Mouse (Mus musculus): ENCODE measurements around the gene Dscaml1. TPM values are rescaled to one million over a fixed set of nuclear protein-coding genes. Genes with fewer than 3 reads are reported as not detected.

The Dscaml1 gene
- total and polyA plus RNA-seq, 3 experiments, result not detected

GRCm38 (mm10) chr9:45699171-45699570 is 272.7 kb downstream of the Dscaml1 start:
- Histone ChIP-seq H3K9ac (ENCODE audit: control insufficient read depth, low read depth, low read length, poor library complexity, severe bottlenecking) (no peak overlapping the region), H3K79me2 (ENCODE audit: control insufficient read depth, insufficient read depth, low read length, poor library complexity) (no peaks in the 10 kb centered on the region), H3K4me3 (ENCODE audit: control insufficient read depth in 1 of 2, insufficient read depth in 1 of 2, low read depth in 2 of 2, low read length in 2 of 2) (no peak overlapping the region), H3K27ac (ENCODE audit: control insufficient read depth, low read depth, low read length) (no peak overlapping the region), H3K4me1 (ENCODE audit: control insufficient read depth in 1 of 2, insufficient read depth in 2 of 2, low read length in 2 of 2) (no peaks in the 10 kb centered on the region), H3K9me3 (replicated peaks; ENCODE audit: insufficient read depth, low read length) (no peaks in the 10 kb centered on the region), H3K36me3 (ENCODE audit: control insufficient read depth in 1 of 2, insufficient read depth in 2 of 2, low read length in 2 of 2) (no peaks in the 10 kb centered on the region), H3K27me3 (ENCODE audit: control insufficient read depth in 1 of 2, insufficient read depth in 2 of 2, low read length in 2 of 2) (no peaks in the 10 kb centered on the region; a peak in 1 of 4 replicates)
- TF ChIP-seq TAL1 (IDR thresholded peaks at IDR 0.05; ENCODE audit: low read length) (no peak), RAD21 (IDR thresholded peaks at IDR 0.05; ENCODE audit: low read depth, low read length) (no peak), ETS1 (IDR thresholded peaks at IDR 0.05; ENCODE audit: low read depth, low read length) (no peak), SIN3A (IDR thresholded peaks at IDR 0.05; ENCODE audit: low read length) (no peak)
- no peak for DNase-seq (ENCODE audit: low read depth, low spot score)

- 0 out of 4 replicates have a peak, but pooled peaks cover 0 to 3% of the 10 kb centered on the region in 2 experiments for H3K4me1 ChIP-seq (ENCODE audit: control insufficient read depth in 1 of 2, insufficient read depth in 2 of 2, low read length in 2 of 2)
- no peak overlapping the region for H3K27ac ChIP-seq (ENCODE audit: control insufficient read depth, low read depth, low read length)
- no peak overlapping the region for H3K4me3 ChIP-seq (ENCODE audit: control insufficient read depth in 1 of 2, insufficient read depth in 1 of 2, low read depth in 2 of 2, low read length in 2 of 2)
- no peaks in the 10 kb centered on the region for H3K36me3 ChIP-seq (ENCODE audit: control insufficient read depth in 1 of 2, insufficient read depth in 2 of 2, low read length in 2 of 2)
- no peak for DNase-seq (ENCODE audit: low read depth, low spot score)
- TF ChIP-seq RAD21 (IDR thresholded peaks at IDR 0.05; ENCODE audit: low read depth, low read length) (no peak), MAZ (IDR thresholded peaks at IDR 0.05; ENCODE audit: low read depth, low read length) (no peak), POLR2A (IDR thresholded peaks at IDR 0.05; ENCODE audit: control insufficient read depth in 1 of 2, insufficient read depth in 1 of 2, low read depth in 1 of 2, low read length in 2 of 2, poor library complexity in 1 of 2) (no peak), ZC3H11A (IDR thresholded peaks at IDR 0.05; ENCODE audit: low read depth, low read length) (no peak), MEF2A (IDR thresholded peaks at IDR 0.05; ENCODE audit: extremely low read depth, insufficient replicate concordance, low read depth, low read length, poor library complexity, severe bottlenecking) (no peak), ZNF384 (IDR thresholded peaks at IDR 0.05; ENCODE audit: low read depth, low read length) (no peak), MYC (IDR thresholded peaks at IDR 0.05; ENCODE audit: low read depth, low read length) (no peak), SIN3A (IDR thresholded peaks at IDR 0.05; ENCODE audit: low read length) (no peak), RCOR1 (IDR thresholded peaks at IDR 0.05; ENCODE audit: low read depth, low read length) (no peak), TAL1 (IDR thresholded peaks at IDR 0.05; ENCODE audit: low read length) (no peak), SMC3 (IDR thresholded peaks at IDR 0.05; ENCODE audit: low read depth, low read length) (no peak), USF2 (IDR thresholded peaks at IDR 0.05; ENCODE audit: borderline replicate concordance in 1 of 2, insufficient read depth in 1 of 2, low read depth in 1 of 2, low read length in 2 of 2) (no peak), ETS1 (IDR thresholded peaks at IDR 0.05; ENCODE audit: low read depth, low read length) (no peak), NRF1 (IDR thresholded peaks at IDR 0.05; ENCODE audit: insufficient read depth, low read depth, low read length, poor library complexity, severe bottlenecking) (no peak)
- no peaks in the 10 kb centered on the region for H3K79me2 ChIP-seq (ENCODE audit: control insufficient read depth, insufficient read depth, low read length, poor library complexity)
- no peak overlapping the region for H3K9ac ChIP-seq (ENCODE audit: control insufficient read depth, low read depth, low read length, poor library complexity, severe bottlenecking)
- H3K27me3 ChIP-seq (ENCODE audit: control insufficient read depth in 1 of 2, insufficient read depth in 2 of 2, low read length in 2 of 2), result peaks cover 0 to 1% of the 10 kb centered on the region in 2 experiments; a peak in 2 of 4 replicates
- H3K9me3 ChIP-seq (replicated peaks; ENCODE audit: insufficient read depth, low read length), result no peaks in the 10 kb centered on the region
Measured at GRCm38 (mm10) chr9:45703236-45703635, 276.8 kb downstream of the Dscaml1 start.
